Mouse (Mus musculus) limb, embryonic 13.5 days (tissue): ENCODE data around the gene Gramd4. TPM values are rescaled to one million over a fixed set of nuclear protein-coding genes. Genes with fewer than 3 reads are reported as not detected.
A peak's percentile ranks its signal among the peaks of the same experiment; 100 is the strongest.

ENCODE experiments used
- ATAC-seq: fragments of 200-750 bp; cut with Nextera tagmentation; 2 replicates; pipeline ENCODE4 v1.8.0; 2017; ENCODE audit warnings: low read depth, moderate number of reproducible peaks, moderate TSS enrichment; ENCODE audit not compliant: low FRiP score
- H3K27ac ChIP-seq: fragments of 300-500 bp; sonication (generic); 2 replicates; pipeline ENCODE4 v1.5.1; 2015; ENCODE audit warnings: inconsistent platforms, mild to moderate bottlenecking, moderate library complexity
- H3K27me3 ChIP-seq: fragments of 300-500 bp; sonication (generic); 2 replicates; pipeline ENCODE4 v1.6.1; 2015; ENCODE audit warnings: mild to moderate bottlenecking, inconsistent platforms
- H3K36me3 ChIP-seq: fragments of 300-500 bp; sonication (generic); 2 replicates; pipeline ENCODE4 v1.6.1; 2015; ENCODE audit warnings: inconsistent platforms, mild to moderate bottlenecking, moderate library complexity
- H3K4me1 ChIP-seq: fragments of 300-500 bp; sonication (generic); 2 replicates; pipeline ENCODE4 v1.6.1; 2015; ENCODE audit warnings: inconsistent platforms
- H3K4me2 ChIP-seq: fragments of 300-500 bp; sonication (generic); replicated peaks from 2 replicates; pipeline ENCODE4 v1.6.1; 2015; ENCODE audit warnings: inconsistent platforms, mild to moderate bottlenecking, moderate library complexity
- H3K4me3 ChIP-seq: fragments of 300-500 bp; sonication (generic); 2 replicates; pipeline ENCODE4 v1.5.1; 2015; ENCODE audit warnings: moderate library complexity, mild to moderate bottlenecking, inconsistent platforms
- H3K9ac ChIP-seq: fragments of 300-500 bp; sonication (generic); 2 replicates; pipeline ENCODE4 v1.6.1; 2015; ENCODE audit warnings: mild to moderate bottlenecking, inconsistent platforms
- H3K9me3 ChIP-seq: fragments of 300-500 bp; sonication (generic); 2 replicates; pipeline ENCODE4 v1.6.1; 2016; ENCODE audit warnings: inconsistent platforms
- WGBS: fragments of 180-500 bp; shearing (Covaris S2); methylation state at CpG from one replicate; pipeline ENCODE4 v1.1.7; 2015; 5-methylcytosine and 5-hydroxymethylcytosine counted together
- polyA plus RNA-seq: library from polyadenylated mRNA; unstranded; fragments of >200 nt; fragmentation: Nextera tagmentation; extraction: Ambion mirVana; gene quantifications from 2 replicates; pipeline ENCODE4 v1.2.1, GENCODE M21; 2015

The Gramd4 gene
- polyA plus RNA-seq, result 15.0 and 15.3 TPM in 2 replicates

DNA sequence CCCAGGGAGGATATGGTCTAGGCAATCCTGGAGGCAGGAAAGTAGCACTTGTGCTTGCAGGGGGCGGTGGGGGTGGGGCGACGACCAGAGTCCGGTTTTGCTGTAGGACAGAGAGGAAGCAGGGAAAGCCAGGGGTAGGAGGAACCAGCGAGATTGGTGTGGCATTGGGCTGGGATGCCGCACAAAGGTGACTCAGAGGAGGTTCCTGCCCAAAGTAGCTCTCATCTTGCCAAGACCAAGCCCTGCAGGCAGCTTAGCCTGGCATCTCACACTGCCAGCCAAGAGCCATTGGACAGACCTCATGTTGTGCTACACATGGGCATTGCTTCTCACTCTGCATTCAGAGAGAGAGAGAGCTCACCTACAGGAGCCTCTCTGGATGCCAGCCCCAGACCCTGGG, at the start of gene Gramd4:
TSS of gene Gramd4 (plus strand) at position 283 of the 400 bp plus-strand sequence.
- H3K4me2 ChIP-seq, result peak within 1 kb of the TSS; percentile 83
- H3K4me1 ChIP-seq, result peaks cover 45% of the 10 kb centered on the region
- H3K27ac ChIP-seq, result no peak within 1 kb of the TSS; the same call in 1 of the 2 replicates
- H3K9ac ChIP-seq, result peak within 1 kb of the TSS; percentile 97
- H3K9me3 ChIP-seq, result no peaks in the 10 kb centered on the region
- no peaks in the 10 kb centered on the region for H3K27me3 ChIP-seq
- WGBS, result 29% methylated on average over 6 of the region's 6 CpGs
- ATAC-seq, result no peak
- H3K36me3 ChIP-seq, result no peaks in the 10 kb centered on the region
- peak within 1 kb of the TSS; percentile 85 for H3K4me3 ChIP-seq

DNA sequence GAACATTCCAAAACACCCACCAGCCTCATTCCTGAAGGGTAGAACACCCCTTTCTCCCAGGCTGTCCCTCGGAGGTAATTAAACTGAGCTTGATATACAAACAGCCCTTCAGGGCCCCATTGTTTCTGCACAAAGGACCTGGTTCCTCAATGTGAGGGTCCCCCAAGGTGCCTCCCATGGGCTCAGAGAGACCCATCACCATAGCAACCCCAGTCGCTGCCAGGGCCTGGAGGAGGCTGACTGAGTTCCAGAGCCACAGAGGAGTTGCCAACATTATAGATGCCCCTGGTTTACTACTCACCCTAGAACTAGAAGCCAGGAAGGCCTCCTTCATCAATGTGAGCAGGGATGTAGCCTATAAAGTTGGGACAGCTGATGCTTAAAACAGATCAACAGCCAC, 44.4 kb upstream of the Gramd4 start:
- 0 out of 2 replicates have a peak, but pooled peaks cover 4% of the 10 kb centered on the region for H3K9me3 ChIP-seq
- 61% methylated on average over 2 of the region's 2 CpGs for WGBS
- 0 out of 2 replicates have a peak overlapping the region, but pooled peaks have one; percentile 8 for H3K9ac ChIP-seq
- H3K4me2 ChIP-seq, result no peak overlapping the region
- peaks cover 10% of the 10 kb centered on the region for H3K4me1 ChIP-seq
- no peak for ATAC-seq
- H3K36me3 ChIP-seq, result peaks cover 2% of the 10 kb centered on the region; the same call in 1 of the 2 replicates
- H3K4me3 ChIP-seq, result no peak overlapping the region
- H3K27ac ChIP-seq, result no peak overlapping the region
- no peaks in the 10 kb centered on the region for H3K27me3 ChIP-seq

DNA sequence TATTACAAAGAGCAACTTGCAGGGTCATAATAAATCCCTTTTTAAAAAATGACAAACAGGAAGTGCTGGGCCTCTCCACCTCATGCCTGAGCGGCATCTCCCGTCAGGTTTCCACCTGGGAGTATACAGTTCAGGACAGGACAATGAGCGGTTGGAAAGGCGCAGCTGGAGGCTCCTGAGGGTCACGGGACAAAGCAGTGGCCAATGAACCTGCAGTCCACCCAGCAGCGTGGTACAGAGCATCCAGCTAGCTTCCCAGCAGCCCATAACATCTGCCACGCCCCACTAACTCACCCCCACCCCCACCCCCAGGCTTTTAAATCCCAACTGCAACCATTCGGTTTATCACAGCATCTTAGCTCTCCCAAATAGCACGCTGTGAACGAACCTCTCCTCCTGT, 43.8 kb upstream of the Gramd4 start:
- no peak overlapping the region for H3K4me2 ChIP-seq

DNA sequence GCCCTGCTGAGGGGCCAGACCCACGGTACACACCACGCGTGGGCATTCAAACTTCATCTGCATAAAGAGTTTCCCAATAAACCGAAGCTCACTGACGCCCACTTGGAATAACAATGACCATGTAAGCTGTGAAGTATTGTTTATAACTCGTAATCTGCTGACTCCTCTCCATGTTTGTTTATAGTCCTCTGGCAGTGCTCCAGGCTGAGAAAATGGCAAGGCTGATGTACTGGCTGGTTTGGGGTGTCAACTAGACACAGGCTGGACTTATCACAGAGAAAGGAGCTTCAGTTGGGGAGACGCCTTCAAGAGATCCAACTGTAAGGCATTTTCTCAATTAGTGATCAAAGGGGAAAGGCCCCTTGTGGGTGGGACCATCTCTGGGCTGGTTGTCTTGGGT, 42.5 kb upstream of the Gramd4 start:
- H3K9me3 ChIP-seq, result 0 out of 2 replicates have a peak, but pooled peaks cover 8% of the 10 kb centered on the region
- H3K27ac ChIP-seq, result no peak overlapping the region
- H3K36me3 ChIP-seq, result peaks cover 2% of the 10 kb centered on the region
- 79% methylated on average over 7 of the region's 7 CpGs for WGBS
- H3K9ac ChIP-seq, result no peak overlapping the region
- no peak for ATAC-seq
- no peaks in the 10 kb centered on the region for H3K27me3 ChIP-seq
- H3K4me3 ChIP-seq, result no peak overlapping the region
- H3K4me2 ChIP-seq, result no peak overlapping the region
- H3K4me1 ChIP-seq, result peaks cover 8% of the 10 kb centered on the region

More for the DNA sequence above, 43.8 kb upstream of the Gramd4 start:
- H3K4me3 ChIP-seq, result no peak overlapping the region
- no peak overlapping the region for H3K27ac ChIP-seq
- 0 out of 2 replicates have a peak overlapping the region, but pooled peaks have one; percentile 8 for H3K9ac ChIP-seq
- 0 out of 2 replicates have a peak, but pooled peaks cover 4% of the 10 kb centered on the region for H3K9me3 ChIP-seq
- WGBS, result 53% methylated on average over 10 of the region's 10 CpGs
- peaks cover 2% of the 10 kb centered on the region for H3K36me3 ChIP-seq
- ATAC-seq, result no peak
- H3K4me1 ChIP-seq, result peaks cover 8% of the 10 kb centered on the region
- no peaks in the 10 kb centered on the region for H3K27me3 ChIP-seq

DNA sequence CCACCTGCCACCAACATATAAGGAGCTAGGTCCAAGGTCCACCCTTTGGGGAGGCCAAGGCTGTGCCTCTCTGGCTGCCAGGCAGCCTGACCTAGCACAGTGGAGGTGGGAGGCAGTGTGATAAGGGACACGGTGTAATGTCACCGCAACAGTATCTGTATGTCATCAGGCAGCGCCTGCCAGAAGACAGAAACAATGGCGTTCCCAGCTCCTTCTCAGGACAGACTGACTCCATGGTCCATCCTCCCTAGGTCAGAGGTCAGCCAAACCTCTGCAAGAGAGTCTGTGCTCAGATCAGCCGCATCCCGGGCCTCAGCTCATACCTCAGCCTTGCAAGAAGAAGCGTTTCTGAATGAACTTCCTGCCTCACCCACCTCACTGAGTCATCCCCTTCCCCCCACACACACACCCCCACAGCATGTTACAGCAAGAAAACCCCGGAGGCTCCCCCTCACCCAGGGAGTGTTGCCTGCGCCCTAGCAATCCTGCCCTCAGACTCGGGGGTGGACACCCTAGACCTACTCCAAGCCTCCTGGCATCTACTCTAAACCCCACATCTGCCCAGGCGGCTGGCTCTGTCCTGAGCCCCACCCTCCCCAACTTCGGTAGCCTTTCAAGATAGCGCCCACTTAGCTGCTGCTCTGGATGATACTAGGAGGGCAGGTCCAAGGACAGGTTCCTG, 41.5 kb upstream of the Gramd4 start:
- Histone ChIP-seq H3K9ac (no peak overlapping the region), H3K27ac (no peak overlapping the region), H3K9me3 (0 out of 2 replicates have a peak, but pooled peaks cover 8% of the 10 kb centered on the region), H3K27me3 (no peaks in the 10 kb centered on the region), H3K4me1 (peaks cover 8% of the 10 kb centered on the region), H3K36me3 (peaks cover 2% of the 10 kb centered on the region), H3K4me3 (no peak overlapping the region), H3K4me2 (no peak overlapping the region)
- no peak for ATAC-seq
- 67% methylated on average over 13 of the region's 13 CpGs for WGBS

DNA sequence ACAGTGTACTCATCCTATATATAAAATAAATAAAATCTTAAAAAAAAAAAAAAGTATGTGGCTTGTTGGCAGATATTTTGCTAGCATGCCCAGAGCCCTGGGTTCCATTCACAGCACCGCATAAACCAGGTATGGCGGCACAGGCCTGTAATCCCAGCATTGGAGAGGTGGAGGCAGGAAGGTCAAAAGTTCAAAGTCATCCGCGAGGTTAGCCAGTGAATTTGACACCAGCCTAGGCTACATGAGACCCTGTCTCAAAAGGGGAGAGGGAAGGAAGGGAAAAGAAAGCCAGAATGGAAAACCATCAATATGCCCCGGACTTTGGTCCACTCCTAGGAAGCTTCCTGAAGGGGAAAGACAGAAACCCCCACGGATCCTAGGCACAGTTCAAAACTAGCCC, 40.2 kb upstream of the Gramd4 start:
- peaks cover 8% of the 10 kb centered on the region for H3K4me1 ChIP-seq
- WGBS, result 92% methylated on average over 6 of the region's 6 CpGs
- H3K9ac ChIP-seq, result no peak overlapping the region
- H3K4me2 ChIP-seq, result no peak overlapping the region
- no peak overlapping the region for H3K4me3 ChIP-seq
- H3K27ac ChIP-seq, result no peak overlapping the region
- H3K27me3 ChIP-seq, result no peaks in the 10 kb centered on the region
- peaks cover 2% of the 10 kb centered on the region for H3K36me3 ChIP-seq
- no peak for ATAC-seq
- H3K9me3 ChIP-seq, result 0 out of 2 replicates have a peak, but pooled peaks cover 8% of the 10 kb centered on the region

DNA sequence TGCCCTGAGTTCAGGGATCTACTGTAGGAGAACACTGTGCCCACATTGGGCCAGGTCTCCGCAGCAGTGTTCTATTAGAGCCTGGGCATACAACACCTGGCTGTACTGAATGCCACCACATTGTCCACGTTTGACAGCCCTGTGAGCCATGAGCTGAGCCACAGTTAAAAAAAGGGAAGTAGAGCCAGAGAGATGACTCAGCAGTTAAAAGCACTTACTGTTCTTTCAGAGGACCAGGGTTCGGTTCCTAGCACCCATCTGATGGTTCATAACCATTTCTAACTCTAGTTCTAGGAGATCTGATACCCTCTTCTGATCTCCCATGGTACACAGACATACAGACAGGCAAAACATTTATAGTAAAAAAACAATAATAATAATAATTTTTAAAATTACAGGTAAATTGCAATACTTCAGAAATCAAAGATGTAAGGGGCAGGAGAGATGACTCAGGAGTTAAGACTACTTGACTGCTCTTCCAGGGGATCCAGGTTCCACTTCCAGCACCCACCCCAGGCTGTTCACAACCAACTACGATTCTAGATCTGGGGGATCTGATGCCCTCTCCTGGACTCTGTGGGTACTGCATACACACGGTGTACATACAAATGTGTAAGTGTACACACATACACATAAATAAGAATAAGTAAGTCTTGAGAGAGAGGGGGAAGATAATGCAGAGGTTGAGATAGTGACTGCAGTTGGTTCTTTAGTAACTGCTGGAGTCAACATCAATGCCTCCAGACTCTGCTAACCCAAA, 38.6 kb upstream of the Gramd4 start:
- Histone ChIP-seq H3K4me3 (no peak overlapping the region), H3K36me3 (peaks cover 2% of the 10 kb centered on the region), H3K27ac (no peak overlapping the region), H3K9ac (no peak overlapping the region), H3K4me1 (no peaks in the 10 kb centered on the region; the same call in 1 of the 2 replicates), H3K4me2 (no peak overlapping the region), H3K9me3 (0 out of 2 replicates have a peak, but pooled peaks cover 8% of the 10 kb centered on the region), H3K27me3 (no peaks in the 10 kb centered on the region)
- no peak for ATAC-seq
- WGBS, result 97% methylated on average over 5 of the region's 5 CpGs

DNA sequence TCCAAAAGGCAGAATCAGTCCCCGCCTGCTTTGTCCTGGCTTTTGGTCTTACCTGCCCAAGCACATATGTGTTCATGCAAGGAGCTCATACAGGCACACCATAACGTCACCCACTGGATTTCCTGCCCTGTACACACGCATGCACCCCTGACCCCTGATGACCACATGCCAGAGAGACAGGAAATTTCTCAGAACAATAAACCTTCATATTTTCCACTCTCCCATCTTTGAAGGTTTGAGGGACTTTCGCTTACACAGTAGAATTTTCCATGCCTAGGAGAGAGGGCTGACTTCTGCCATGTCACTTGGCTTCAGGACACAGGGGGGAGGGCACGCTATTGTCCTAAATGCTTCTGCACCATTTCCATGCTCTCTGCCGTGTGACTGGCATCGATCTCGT, 37.5 kb upstream of the Gramd4 start:
- no peak overlapping the region for H3K4me3 ChIP-seq
- no peaks in the 10 kb centered on the region for H3K27me3 ChIP-seq
- H3K9me3 ChIP-seq, result 0 out of 2 replicates have a peak, but pooled peaks cover 5% of the 10 kb centered on the region
- no peak overlapping the region for H3K4me2 ChIP-seq
- ATAC-seq, result no peak
- no peak overlapping the region for H3K27ac ChIP-seq
- H3K36me3 ChIP-seq, result peaks cover 2% of the 10 kb centered on the region
- H3K4me1 ChIP-seq, result no peaks in the 10 kb centered on the region; the same call in 1 of the 2 replicates
- no peak overlapping the region for H3K9ac ChIP-seq
- 80% methylated on average over 8 of the region's 8 CpGs for WGBS

DNA sequence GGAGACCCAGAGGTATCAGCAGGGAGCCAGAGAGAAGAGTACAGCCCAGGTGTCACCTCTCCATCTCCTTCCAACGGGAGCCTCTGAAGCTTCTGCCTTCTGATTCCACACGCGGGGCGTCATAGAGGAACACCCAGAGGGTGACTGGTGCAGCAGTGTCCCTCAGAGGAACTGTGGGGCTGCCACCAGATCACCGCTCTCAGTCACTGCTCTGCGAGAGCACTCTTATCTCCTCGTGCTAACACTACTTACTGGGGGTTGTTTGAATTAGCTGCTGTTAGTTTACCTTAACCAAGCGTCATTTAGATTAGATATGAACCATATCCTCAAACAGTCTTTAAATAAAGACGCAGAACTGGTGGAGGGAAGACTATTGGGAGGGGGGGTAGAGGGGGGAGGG, 36.2 kb upstream of the Gramd4 start:
- Histone ChIP-seq H3K27ac (no peak overlapping the region), H3K9ac (no peak overlapping the region), H3K27me3 (no peaks in the 10 kb centered on the region), H3K9me3 (0 out of 2 replicates have a peak, but pooled peaks cover 5% of the 10 kb centered on the region), H3K36me3 (peaks cover 2% of the 10 kb centered on the region), H3K4me3 (no peak overlapping the region), H3K4me1 (no peaks in the 10 kb centered on the region; the same call in 1 of the 2 replicates), H3K4me2 (no peak overlapping the region)
- ATAC-seq, result no peak
- WGBS, result 54% methylated on average over 9 of the region's 9 CpGs

DNA sequence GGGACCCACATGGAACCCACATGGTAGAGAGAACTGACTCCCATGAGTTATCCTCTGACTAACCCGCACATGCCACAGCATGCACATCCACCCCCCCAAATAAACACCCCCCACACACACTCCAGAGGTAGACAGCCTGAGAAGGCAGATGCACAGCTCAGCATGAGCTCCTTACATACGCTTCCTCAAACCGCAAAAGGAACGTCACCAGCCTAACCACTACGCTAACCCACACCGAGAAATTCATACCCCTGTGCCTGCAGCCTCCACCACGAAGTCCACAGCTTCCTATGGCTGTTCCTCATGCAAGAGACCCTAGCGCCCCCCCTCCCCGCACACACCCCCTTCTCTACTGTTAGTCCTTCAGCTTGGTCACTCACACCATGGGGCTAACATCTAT, 35.5 kb upstream of the Gramd4 start:
- no peaks in the 10 kb centered on the region; the same call in 1 of the 2 replicates for H3K4me1 ChIP-seq
- no peak for ATAC-seq
- WGBS, result 80% methylated on average over 9 of the region's 9 CpGs
- no peak overlapping the region for H3K4me2 ChIP-seq
- H3K27ac ChIP-seq, result no peak overlapping the region
- H3K9me3 ChIP-seq, result 0 out of 2 replicates have a peak, but pooled peaks cover 5% of the 10 kb centered on the region
- no peak overlapping the region for H3K9ac ChIP-seq
- H3K27me3 ChIP-seq, result no peaks in the 10 kb centered on the region
- no peak overlapping the region for H3K4me3 ChIP-seq
- H3K36me3 ChIP-seq, result peaks cover 2% of the 10 kb centered on the region

DNA sequence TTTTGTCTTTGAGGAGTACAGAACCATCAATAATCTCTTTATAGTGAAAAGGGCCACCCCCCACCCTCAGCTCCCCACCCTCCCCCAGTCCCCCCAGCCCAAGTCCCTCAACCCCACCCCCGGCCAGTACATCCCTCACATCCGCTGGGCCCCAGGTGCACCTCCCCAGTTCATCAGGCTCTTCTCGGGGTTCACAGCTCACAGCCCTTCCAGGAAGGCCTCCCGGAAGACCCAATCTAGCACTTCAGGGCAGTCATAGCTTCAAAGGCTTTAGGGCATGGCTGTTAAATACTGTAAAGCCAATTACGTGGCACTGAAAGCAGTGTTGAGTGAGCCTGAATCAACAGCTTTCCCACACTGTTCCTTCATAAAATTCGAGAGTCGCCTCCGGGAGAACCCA, 29.6 kb upstream of the Gramd4 start:
- H3K9ac ChIP-seq, result no peak overlapping the region
- H3K4me3 ChIP-seq, result peak overlapping the region; percentile 11

DNA sequence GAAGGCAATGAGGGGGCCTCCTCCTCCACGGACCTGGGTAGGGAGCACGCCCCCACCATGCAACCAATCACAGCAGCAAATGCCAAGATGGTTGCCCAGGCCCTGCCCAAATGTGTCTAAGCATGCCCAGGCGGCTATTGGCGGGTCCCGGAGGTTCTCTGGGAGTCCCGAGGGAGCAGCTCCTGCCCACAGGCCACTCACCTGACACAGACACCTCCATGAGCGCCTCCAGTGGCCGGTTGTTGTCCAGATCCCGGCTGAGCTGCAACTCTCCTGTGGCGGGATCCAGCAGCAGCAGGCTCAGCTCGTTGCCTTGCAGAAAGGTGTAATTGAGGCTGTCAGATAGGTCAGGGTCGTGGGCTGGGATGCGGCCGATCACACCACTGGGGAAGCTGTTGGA, 27.5 kb upstream of the Gramd4 start:
- 70% methylated on average over 14 of the region's 14 CpGs for WGBS
- Histone ChIP-seq H3K4me3 (no peak overlapping the region), H3K36me3 (peaks cover 17% of the 10 kb centered on the region)

More for the DNA sequence above, 29.6 kb upstream of the Gramd4 start:
- Histone ChIP-seq H3K27ac (no peak overlapping the region), H3K4me1 (peaks cover 27% of the 10 kb centered on the region), H3K36me3 (peaks cover 17% of the 10 kb centered on the region), H3K27me3 (peaks cover 21% of the 10 kb centered on the region), H3K9me3 (peaks cover 20% of the 10 kb centered on the region), H3K4me2 (peak overlapping the region; percentile 48)
- no peak for ATAC-seq
- 23% methylated on average over 8 of the region's 8 CpGs for WGBS

More for the DNA sequence above, 27.5 kb upstream of the Gramd4 start:
- no peak overlapping the region for H3K27ac ChIP-seq
- H3K9ac ChIP-seq, result no peak overlapping the region
- no peak for ATAC-seq
- H3K9me3 ChIP-seq, result peaks cover 20% of the 10 kb centered on the region
- H3K27me3 ChIP-seq, result peaks cover 34% of the 10 kb centered on the region
- peaks cover 35% of the 10 kb centered on the region for H3K4me1 ChIP-seq
- H3K4me2 ChIP-seq, result peak overlapping the region; percentile 48
